Mouse (Mus musculus) CD4-positive, CD25-positive, alpha-beta regulatory T cell, adult 4 months (primary cell): ENCODE results near the gene Cd79a. TPM values are rescaled to one million over a fixed set of nuclear protein-coding genes. Genes with fewer than 3 reads are reported as not detected.
"Not testable (repeated sequence)": the region's sequence is repeated elsewhere in the genome, so short reads cannot be mapped to it uniquely, and the experiment has no call there.

Experiments used
- ATAC-seq: one replicate; pipeline ENCODE4 v1.8.0; 2017
- polyA plus RNA-seq, 2 experiments: library from polyadenylated mRNA; unstranded; fragments of 100-300 nt; shearing (Covaris generic); gene quantifications; one replicate each; pipeline ENCODE4 v1.2.1; 2017

The Cd79a gene
- polyA plus RNA-seq, 2 experiments from 2014 or later = 2.2 to 28.9 TPM

- ATAC-seq = no peak
These were observed 10.9 kb upstream of the Cd79a start for GRCm38 (mm10) chr7:24886308-24886633.

DNA sequence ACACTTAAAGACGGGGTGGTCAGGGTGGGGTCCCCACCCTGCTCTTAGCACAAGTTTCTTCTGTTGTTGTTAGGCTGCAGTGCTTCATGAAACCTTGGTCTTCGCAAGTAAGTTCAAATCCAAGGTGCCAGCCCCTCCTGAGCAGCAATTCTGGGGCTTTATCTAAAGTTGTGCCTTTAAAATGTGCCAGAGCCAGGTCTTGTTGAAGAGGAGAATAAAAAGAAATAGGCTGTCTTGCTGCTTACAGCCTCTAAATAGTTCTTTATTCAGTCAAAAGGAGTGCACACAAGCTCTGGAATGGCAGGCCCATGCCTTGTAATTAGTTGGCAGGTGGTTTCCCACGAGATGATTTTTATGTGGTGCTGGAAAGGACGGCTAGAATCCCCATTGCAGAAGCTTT, 10.1 kb upstream of the Cd79a start:
- no peak for ATAC-seq

DNA sequence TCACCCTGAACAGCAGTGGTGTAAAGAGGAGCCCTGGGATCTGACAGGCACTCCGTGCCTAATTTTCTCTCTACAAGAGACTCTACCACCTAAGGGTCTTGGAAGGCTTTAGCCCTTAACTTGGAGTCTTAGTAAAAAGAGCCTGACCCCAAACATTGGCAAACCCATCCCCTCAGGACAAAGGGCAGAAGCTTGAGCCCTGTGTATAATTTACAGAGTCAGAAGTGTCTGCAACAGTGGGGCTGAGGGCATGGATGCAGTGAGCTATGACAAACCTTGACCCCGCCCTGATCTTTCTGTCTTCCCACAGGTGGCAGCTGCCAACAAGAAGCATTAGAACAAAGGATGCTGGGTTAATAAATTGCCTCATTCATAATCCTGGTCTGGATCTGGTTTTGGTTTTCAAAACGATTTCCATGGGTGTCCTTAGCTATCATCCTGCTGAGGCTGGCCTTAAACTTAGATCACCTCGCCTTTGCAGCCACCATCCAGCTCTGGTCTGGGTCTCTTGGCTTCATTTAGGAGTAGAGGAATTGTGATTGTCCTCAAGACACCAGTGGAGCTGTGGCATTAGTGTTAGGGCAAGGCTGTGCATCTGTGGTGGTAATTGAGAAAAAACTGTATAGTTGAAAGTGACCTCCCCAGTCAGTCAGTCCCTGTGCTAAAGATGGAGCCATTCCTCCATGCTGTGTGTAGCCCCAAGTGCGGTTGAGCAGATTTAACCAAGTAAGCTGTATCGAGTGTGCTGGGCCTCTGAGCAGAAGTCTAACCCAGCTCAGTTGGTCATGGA, 7.6 kb upstream of the Cd79a start:
- ATAC-seq = no peak

DNA sequence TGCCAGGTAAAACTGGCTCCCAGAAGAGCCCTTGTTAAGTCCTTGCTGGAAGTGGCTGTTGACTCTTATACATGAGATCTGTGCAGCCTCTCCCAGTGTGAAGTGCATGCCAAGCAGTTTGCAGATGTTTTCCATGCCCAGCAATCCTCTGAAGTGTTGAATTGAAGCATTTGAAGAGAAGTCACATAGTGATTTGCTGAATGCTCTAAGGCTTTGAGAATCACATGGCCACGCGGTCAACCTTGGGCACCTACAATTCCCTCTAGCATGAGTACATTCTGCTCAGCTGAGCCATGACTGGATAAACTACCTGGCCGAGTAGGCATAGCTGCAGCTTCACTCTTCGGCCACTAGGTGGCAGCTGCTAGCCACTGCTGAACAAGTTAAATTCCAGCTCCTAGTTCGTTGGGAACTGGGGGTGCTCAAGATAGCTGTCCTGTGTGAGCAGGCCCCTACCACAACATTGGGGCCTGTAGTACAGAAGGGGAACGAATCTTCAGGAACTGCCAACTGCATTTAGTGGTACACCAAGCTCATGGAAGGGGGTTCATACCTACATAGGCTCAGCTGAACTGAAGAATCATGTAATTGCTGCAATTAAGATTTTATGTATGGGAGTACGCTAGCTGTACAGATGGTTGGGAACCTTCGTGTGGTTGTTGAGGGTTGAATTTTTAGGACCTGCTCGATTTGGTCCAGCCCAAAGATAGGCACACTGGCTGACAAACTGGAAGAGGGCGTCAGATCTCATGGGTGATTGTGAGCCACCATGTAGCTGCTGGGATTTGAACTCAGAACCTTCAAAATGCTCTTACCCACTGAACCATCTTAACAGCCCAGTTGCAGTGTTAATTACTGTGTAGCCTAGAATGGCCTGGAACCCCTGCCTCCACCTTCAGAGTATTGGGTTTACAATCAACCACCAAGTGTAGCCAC, 6.6 kb upstream of the Cd79a start:
- peak; percentile 74 for ATAC-seq

DNA sequence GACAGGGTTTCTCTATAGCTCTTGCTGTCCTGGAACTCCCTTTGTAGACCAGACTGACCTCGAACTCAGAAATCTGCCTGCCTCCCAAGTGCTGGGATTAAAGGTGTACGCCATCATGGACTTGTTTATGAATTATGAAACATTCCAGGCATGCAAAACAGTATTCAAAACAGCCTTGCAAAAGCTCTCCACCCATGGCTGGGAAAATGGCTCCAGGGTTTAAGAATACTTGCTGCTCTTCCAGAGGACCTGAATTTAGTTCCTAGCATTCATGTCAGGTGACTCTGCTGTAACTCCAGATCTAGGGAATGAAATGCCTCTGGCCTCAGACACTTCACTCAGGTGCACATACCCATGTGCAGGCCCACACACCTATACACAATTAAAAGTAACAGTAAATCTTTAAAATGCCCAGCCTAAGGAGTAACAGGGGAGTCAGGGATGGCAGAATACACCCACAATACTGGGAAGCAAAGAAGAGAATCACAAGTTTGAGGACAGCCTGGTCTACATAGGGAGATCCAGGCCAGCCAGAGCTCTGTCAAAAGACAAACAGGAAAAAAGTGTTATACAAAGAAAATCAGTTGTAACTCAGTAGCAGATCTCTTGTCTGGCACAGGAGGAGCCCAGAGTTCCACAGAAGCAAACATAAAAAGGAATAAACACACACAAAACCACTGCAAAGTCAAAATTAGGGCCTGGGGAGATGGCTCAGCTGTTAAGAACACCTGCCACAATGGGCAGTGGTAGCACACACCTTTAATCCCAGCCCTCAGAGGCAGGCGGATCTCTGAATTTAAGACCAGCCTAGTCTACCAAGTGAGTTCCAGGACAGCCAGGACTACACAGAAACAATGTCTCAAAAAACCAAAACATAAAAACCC, 5.7 kb upstream of the Cd79a start:
- peak; percentile 9 for ATAC-seq

- peak; percentile 56 for ATAC-seq
These were observed 5.0 kb upstream of the Cd79a start for GRCm38 (mm10) chr7:24892125-24892583.

- ATAC-seq = not testable (repeated sequence)
These were observed 1.4 kb upstream of the Cd79a start for GRCm38 (mm10) chr7:24895749-24896148.

GRCm38 (mm10) chr7:24896269-24896668, 912 bp upstream of the Cd79a start:
- ATAC-seq = no peak

- ATAC-seq = no peak
These were observed 778 bp downstream of the Cd79a start for GRCm38 (mm10) chr7:24897959-24898358.

- no peak for ATAC-seq
These were observed 3.9 kb downstream of the Cd79a start for GRCm38 (mm10) chr7:24901114-24901513.

DNA sequence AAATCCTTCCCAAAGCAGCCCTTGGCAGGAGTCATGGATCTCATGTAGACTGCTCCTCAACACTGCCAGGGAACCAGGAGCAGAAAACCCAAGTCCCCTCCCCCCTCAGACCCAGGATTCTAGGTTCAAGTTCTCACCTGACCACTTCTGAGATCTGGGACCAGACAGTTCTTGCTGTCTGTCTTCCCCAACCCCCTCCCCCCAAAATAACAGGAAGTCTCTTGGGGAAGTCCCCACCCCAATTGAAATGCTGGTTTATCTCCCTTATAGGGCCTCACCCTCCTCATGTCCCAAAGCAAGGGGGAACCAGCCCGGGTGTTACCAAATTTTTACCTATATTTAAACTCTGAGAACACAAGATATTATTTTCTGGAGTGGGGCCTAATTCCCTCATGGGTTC, 4.7 kb downstream of the Cd79a start:
- ATAC-seq = peak; percentile 44

DNA sequence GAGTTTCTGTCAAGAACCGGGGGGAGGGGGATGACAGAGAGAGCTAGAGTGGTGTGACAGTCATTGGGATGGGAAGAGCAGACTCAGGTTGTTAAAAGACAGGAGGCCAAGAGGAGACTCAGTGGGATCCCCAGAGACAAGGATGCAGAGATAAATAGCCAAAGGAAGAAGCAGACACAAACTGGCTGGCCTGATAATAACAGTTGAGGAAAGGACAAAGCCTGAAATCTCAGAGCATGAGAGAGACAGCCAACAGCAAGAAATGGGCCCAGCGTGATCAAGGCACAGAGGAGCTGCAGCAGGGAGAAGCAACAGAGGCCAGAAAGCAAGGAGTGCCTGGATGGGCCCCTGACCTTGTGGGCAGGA, 5.1 kb downstream of the Cd79a start:
- ATAC-seq = no peak

DNA sequence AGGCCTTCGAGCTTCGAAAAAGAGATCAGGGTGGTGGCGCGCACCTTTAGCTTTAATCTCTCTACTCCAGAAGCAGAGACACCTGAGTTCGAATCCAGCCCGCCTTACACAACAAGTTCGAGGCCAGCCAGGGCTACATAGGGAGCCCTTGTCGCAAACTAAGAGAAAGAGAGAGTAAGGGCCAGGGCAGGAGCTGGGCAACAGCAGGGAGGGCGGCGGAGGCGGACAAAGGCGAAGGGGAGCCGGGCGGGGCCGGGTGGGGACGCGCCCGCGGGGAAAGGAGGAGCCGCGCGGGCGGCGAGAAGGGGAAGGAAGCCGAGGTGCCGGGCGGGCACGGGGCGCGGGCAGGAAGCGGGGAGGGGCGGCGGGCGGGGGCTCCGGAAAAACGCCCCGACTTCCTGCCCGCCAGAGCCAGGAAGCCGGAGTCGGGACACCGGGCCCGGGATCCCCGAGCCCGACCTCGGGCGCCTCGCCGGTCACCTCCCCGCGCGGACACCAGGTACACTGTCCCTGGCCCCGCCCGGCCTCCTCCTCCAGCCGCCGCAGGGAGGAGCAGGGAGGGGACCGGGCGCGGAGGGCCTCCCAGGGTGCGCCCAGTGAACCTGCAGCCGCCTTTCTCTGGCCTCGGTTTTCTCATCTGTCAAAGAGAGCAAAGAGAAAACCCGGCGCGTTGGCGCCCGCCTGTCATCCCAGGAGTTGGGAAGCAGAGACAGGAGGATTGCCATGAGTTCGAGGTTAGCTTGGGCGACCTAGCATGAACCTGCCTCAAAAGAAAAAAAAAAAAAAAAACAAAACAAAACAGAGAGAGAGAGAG, 5.7 kb downstream of the Cd79a start, which contains the start of gene Arhgef1:
TSS of gene Arhgef1 (plus strand) at position 283 of the 814 bp plus-strand sequence.
- ATAC-seq = peak; percentile 15

- ATAC-seq = no peak
These were observed 6.3 kb downstream of the Cd79a start for GRCm38 (mm10) chr7:24903444-24903825.

DNA sequence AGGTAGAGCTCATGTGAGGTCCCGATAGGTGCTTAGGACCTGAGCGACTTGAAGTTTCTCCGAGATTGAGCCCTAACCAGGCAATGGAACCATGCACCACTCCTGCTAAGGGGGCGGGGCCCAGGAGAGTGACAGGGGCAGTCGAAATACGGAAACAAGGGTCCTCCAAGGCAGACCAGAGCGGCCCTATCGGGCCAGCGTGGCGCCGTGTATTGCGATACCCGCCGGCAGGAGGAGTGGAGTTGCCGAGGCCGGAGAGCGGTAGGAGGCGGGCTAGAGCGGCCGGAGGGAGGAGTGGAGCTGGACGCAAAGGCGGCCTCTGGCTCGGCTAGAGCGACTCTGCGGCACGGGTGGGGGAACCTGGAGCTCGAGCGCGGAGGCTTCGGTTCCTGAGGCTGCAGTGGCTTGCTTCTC, 6.9 kb downstream of the Cd79a start:
- ATAC-seq = peak; percentile 74

DNA sequence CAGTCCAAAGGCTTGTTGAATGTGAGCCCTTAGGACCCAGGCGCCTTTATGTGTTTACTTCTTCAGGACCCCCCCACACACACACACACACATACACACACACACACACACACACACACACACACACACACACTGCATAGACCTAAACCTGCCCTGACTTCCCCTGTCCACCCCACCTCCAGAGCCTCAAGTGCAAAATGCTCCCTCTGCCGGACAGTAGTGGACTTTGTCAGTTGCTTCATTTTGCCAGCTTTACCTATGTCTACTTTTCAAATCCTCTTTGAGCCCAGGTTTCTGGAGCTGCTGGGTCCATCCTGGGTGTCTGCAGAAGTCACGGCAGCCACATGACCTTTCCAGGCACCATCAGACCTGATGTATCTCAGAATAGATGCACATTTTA, 7.8 kb downstream of the Cd79a start:
- no peak for ATAC-seq

DNA sequence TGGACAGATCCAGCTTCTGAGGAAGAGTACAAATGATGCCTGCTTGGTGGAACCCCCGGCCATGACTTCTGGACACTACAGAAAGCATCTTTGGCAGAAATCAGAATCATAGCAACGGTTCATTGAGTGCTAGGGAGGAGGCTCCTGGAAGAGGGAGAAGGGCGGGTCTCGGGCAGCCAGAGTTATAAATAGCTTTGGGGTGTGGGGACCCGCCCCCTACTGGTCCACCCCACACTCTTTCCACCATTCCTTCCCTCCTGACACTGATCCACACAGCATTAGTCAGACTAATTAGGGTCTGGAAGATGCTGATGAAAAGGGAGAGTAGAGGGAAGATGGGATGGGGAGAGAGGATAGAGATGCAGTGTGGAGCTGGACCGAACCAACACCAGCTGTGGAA, 9.4 kb downstream of the Cd79a start:
- ATAC-seq = no peak

- ATAC-seq = peak; percentile 71
These were observed 10.1 kb downstream of the Cd79a start for GRCm38 (mm10) chr7:24907211-24907748.

DNA sequence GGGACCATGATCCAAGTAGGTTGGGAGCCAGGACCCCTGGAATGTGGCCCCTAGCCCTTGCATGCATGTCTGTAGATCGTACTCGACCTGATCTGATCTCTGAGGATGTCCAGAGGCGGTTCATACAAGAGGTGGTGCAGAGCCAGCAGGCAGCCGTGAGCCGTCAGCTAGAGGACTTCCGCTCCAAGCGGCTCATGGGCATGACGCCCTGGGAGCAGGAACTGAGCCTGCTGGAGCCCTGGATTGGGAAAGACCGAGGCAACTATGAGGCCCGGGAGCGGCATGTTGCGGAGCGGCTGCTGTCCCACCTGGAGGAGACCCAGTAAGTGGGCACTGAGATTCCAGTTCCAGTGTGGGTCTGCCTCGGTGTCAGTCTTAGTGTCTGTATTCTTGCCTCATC, 15.3 kb downstream of the Cd79a start:
- no peak for ATAC-seq

GRCm38 (mm10) chr7:24918763-24919323, 21.7 kb downstream of the Cd79a start:
- no peak for ATAC-seq

DNA sequence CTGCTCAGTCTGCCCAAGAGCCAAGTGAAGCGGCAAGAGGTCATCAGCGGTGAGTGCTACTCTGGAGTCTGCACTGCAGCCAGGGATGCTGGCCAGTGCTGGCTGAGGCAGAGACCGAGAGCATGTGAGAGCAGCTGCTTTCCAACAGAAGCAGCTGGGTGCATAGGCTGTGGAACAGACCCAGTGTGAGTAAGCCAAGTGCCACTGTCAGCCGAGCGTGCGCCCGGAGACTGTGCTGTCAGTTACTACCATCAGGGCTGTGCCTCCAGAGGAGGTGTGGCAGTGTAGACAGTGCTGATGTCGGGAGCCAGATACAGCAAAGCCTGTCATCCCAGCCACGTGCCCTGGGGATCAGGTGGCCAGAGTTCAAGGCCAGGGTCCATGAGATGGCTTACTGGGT, 22.5 kb downstream of the Cd79a start:
- peak; percentile 29 for ATAC-seq
